Mouse (Mus musculus): ENCODE results near the gene Mier2. TPM values are rescaled to one million over a fixed set of nuclear protein-coding genes. Genes with fewer than 3 reads are reported as not detected.

Mier2 gene
- 52.4 and 57.1 TPM in 2 replicates for polyA plus RNA-seq (2015; fragmentation: Nextera tagmentation; extraction: Ambion mirVana)

DNA sequence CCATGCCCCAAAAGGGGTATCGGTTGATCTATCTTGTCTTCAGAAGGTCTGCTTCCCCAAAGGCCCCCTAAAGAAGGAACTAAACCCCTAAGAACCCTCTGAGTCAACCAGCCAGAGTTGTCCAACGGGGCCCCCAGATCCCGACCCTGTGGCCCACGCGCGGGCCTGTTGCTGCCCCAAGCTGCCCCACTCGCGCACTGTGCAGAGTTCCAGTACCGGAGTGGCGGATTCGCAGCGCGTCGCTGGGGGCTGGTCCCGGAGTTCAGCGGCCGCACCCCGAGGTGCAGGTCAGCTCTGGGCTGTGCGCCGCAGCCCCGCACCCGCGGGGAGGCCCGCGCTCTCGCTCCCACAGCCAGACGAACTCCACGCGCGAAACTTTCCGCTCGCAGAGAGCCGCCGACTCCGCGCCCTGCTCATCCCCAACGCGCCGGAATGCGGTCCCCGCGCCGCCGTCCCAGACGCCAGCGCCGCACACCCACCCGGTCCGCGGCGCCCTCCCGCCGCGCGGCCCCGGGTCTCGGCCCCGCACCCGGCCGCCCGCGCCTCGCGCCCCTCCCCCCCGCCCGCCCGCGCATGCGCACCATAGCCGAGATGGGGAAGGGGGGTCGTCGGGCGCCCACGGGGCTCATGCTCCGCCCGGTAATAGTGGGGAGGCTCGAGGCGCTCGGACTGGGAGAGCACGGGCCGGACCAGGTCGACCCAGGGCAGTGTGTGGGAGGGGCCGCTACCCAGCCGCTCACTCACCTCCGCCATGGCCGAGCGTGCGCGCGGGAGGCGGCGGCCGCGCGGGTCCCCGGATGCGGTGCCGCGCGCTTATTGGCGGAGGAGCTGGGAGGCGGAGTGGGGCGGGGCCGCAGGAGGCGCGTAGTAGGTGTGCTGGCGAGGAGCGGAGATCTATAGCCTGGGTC, at the start of gene Mier2:
Gene Mier2, minus strand, starts transcription at position 870 of the 908 bp plus-strand sequence.
- Histone ChIP-seq H3K9ac (peak within 1 kb of the TSS; percentile 90), H3K4me3 (peak within 1 kb of the TSS; percentile 89), H3K4me1 (replicated peaks) (peaks cover 31% of the 10 kb centered on the region), H3K36me3 (peaks cover 11% of the 10 kb centered on the region), H3K9me3 (no peaks in the 10 kb centered on the region), H3K27ac (peak within 1 kb of the TSS; percentile 71), H3K27me3 (no peaks in the 10 kb centered on the region), H3K4me2 (peak within 1 kb of the TSS; percentile 78)
- ATAC-seq (ENCODE audit: low FRiP score), result peak; percentile 89
- WGBS, result under 1% methylated on average over 103 of the region's 108 CpGs

DNA sequence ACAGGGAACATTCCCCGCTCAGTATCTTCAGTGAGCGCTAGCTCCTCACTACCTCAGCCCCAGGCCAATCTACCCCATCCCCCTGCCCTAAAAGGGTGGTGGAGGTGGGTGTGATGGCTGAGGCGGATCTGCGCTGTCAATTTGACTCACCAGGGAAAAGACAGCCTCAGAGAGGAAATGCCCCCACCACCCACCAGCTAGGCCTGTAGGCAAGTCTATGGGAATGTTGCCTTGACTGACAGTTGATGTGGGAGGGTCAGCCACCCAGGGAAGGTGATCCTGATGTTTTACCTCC, 42.9 kb upstream of the Mier2 start:
- H3K4me3 ChIP-seq, result no peak overlapping the region
- H3K4me2 ChIP-seq, result no peak overlapping the region
- no peak overlapping the region for H3K9ac ChIP-seq
- H3K4me1 ChIP-seq (replicated peaks), result 0 out of 2 replicates have a peak, but pooled peaks cover 4% of the 10 kb centered on the region
- H3K9me3 ChIP-seq, result no peaks in the 10 kb centered on the region
- ATAC-seq (ENCODE audit: low FRiP score), result no peak
- H3K36me3 ChIP-seq, result no peaks in the 10 kb centered on the region
- no peak overlapping the region for H3K27ac ChIP-seq
- peaks cover 22% of the 10 kb centered on the region for H3K27me3 ChIP-seq
- WGBS, result 79% methylated on average over 4 of the region's 4 CpGs

DNA sequence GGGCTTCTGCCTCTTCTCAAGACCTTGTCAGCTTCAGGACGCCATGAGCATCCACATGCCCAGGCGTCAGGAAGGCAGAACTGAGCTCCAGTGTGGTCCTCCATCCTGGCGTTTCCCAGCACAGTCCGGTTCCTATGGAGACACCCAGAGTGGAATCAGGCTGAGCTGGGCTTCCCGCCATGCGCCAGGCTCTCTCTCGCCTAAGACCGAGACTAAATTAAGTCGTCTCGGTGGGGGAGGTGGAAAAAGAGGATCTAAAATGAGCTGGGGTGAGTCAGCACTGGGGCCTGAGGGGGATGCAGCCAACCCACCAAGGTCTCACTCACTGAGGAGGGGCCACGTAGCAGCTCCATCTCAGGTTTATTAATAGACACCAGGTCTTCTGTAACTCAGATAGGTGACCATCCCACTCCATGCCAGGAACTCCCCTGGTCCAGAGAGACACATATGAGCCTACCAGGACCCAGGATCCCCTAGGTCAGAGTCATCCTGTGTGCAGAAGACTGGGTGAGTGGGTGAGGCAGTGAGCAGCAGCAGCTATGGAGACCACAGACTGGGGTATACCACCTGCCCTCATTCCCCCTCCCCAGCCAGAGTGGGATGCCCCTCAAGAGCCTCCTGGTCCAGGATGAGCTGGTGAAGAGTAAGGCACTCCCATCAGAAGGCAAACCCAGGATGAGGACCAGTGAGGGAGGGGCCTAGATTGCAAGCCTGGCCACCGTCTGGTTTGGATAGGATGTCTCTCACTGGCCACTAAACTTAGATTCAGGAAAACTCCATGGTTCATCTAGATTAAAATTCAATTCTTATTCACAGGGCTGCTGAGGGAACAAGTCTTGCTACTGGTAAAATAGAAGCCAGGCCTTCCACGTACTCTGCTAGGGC, 42.3 kb upstream of the Mier2 start:
- no peak for ATAC-seq (ENCODE audit: low FRiP score)
- H3K4me1 ChIP-seq (replicated peaks), result 0 out of 2 replicates have a peak, but pooled peaks cover 4% of the 10 kb centered on the region
- H3K9me3 ChIP-seq, result no peaks in the 10 kb centered on the region
- peaks cover 28% of the 10 kb centered on the region for H3K27me3 ChIP-seq
- H3K27ac ChIP-seq, result no peak overlapping the region
- no peak overlapping the region for H3K4me3 ChIP-seq
- H3K36me3 ChIP-seq, result no peaks in the 10 kb centered on the region
- H3K4me2 ChIP-seq, result no peak overlapping the region
- WGBS, result 33% methylated on average over 13 of the region's 13 CpGs
- peak overlapping the region; percentile 13; the same call in 1 of the 2 replicates for H3K9ac ChIP-seq

DNA sequence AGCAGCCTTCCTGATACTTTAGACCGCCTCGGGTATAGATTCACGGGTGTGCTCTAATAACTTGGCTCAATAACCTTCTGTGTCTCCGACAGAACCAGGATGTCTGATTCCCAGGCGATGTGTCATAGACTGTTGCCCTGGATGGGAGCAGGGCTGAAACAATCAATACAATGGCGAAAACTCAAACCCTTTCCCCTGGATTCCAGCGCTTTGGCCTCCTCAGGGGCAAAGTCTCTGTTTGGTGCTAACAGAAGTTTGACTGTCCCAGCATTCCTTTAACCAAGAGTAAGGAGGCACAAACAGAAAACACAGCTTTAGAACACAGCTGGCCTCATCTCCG, 40.6 kb upstream of the Mier2 start:
- no peaks in the 10 kb centered on the region for H3K36me3 ChIP-seq
- H3K27me3 ChIP-seq, result peaks cover 28% of the 10 kb centered on the region
- H3K9ac ChIP-seq, result no peak overlapping the region
- H3K4me1 ChIP-seq (replicated peaks), result 0 out of 2 replicates have a peak, but pooled peaks cover 4% of the 10 kb centered on the region
- H3K27ac ChIP-seq, result no peak overlapping the region
- no peak overlapping the region for H3K4me2 ChIP-seq
- no peaks in the 10 kb centered on the region for H3K9me3 ChIP-seq
- no peak; the same call in 1 of the 2 replicates for ATAC-seq (ENCODE audit: low FRiP score)
- WGBS, result 65% methylated on average over 8 of the region's 8 CpGs
- H3K4me3 ChIP-seq, result no peak overlapping the region

DNA sequence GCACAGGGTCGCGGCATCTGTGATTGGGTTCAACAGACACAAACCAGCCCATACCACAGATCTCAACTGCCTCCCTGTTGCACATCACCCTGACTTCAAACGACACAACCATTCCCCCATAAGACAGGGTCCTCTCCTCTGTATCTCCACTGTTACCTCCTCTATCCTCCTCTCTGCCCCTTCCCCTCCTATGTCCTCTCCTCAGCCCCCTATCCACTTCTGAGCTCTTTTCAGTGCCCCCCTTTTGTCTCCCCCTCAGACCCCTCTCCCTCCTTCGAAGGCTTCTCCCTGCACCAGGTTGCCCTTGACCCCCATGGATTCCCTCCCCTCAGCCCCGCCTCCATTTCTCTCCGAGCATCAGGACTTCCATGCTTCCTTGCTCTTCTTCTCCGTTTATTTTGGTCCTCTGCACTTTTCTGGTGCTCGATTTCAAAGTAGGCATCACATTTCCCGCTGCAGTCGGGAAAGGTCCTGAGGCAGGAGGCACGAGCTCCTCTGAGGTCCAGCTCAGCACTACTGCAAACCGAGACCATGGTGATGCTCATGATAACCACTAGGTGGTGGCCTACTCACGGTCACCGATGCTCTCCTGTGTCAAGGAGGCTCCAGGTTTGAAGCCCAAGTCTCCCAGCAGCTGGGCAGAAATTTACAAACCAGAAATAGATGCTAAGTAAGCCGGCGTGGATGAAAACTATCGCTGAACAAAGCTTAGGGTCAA, 40.0 kb upstream of the Mier2 start:
- no peak overlapping the region for H3K4me3 ChIP-seq
- H3K36me3 ChIP-seq, result no peaks in the 10 kb centered on the region
- no peak overlapping the region for H3K9ac ChIP-seq
- WGBS, result 17% methylated on average over 17 of the region's 17 CpGs
- peak; percentile 89 for ATAC-seq (ENCODE audit: low FRiP score)
- 0 out of 2 replicates have a peak, but pooled peaks cover 4% of the 10 kb centered on the region for H3K4me1 ChIP-seq (replicated peaks)
- 0 out of 2 replicates have a peak overlapping the region, but pooled peaks have one; percentile 25 for H3K4me2 ChIP-seq
- no peaks in the 10 kb centered on the region for H3K9me3 ChIP-seq
- H3K27ac ChIP-seq, result no peak overlapping the region
- H3K27me3 ChIP-seq, result peaks cover 28% of the 10 kb centered on the region

DNA sequence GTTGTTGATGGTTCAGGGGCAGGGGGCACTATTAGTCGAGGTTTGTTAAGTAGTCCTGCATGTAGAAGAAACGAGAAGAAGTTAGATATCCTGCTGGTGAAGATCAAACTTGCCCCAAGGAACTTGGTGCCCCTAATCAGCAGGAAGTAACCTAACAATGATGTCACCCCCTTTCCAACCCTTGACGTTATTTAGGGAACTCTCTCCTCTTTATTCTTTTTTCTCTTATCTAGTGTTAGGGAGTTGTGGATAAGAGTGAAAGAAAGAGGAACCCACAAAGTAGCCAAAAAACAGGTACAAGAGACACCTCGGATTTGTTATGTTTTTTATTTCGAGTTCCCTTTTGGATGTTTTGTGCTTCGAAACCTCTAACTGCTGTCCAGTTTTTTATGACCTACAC, 39.1 kb upstream of the Mier2 start:
- H3K4me3 ChIP-seq, result no peak overlapping the region
- H3K4me1 ChIP-seq (replicated peaks), result 0 out of 2 replicates have a peak, but pooled peaks cover 4% of the 10 kb centered on the region
- H3K27me3 ChIP-seq, result peaks cover 28% of the 10 kb centered on the region
- ATAC-seq (ENCODE audit: low FRiP score), result no peak
- H3K4me2 ChIP-seq, result no peak overlapping the region
- no peak overlapping the region for H3K27ac ChIP-seq
- H3K36me3 ChIP-seq, result no peaks in the 10 kb centered on the region
- 64% methylated on average over 6 of the region's 6 CpGs for WGBS
- H3K9ac ChIP-seq, result no peak overlapping the region
- H3K9me3 ChIP-seq, result no peaks in the 10 kb centered on the region

DNA sequence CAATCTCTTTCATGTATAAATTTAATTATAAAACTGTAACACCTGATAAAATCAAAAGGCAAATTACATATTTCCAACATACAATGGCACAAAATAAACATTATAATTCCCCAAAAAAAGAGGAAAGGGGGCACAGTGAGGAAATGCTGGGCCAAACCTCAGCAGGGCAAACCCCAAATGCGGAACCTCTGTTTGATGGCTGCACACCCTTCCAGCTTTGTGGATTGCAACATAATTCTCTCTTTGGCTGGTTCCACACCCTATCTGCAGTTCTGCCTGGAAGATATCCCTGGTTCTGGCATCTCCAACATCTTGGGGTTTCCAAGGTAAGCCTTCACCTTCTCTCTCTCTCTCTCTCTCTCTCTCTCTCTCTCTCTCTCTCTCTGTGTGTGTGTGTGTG, 35.7 kb upstream of the Mier2 start:
- Histone ChIP-seq H3K9me3 (no peaks in the 10 kb centered on the region), H3K4me1 (replicated peaks) (no peaks in the 10 kb centered on the region), H3K4me3 (no peak overlapping the region), H3K27me3 (peaks cover 20% of the 10 kb centered on the region), H3K27ac (no peak overlapping the region), H3K4me2 (no peak overlapping the region), H3K9ac (no peak overlapping the region), H3K36me3 (no peaks in the 10 kb centered on the region)
- no peak for ATAC-seq (ENCODE audit: low FRiP score)
- WGBS, result 93% methylated on average over 1 of the region's 1 CpGs

DNA sequence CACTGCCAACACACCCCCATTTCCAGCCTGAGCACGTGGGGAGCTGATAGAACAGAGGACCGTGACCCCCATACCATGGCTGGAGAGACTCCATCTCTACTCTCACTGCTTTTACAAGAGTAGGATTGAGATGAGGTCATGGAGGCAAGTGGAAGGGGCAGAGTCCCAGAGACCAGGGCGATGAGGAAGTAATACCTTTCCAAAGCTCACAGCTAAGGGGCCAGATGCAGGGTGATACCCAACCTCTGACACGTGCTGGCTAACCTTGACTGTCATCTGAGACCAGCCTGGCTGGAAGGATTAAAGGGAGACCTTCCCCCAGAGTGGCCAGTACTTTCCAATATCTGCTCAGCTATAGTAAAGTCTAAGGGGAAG, 32.7 kb upstream of the Mier2 start:
- H3K27me3 ChIP-seq, result 0 out of 2 replicates have a peak, but pooled peaks cover 5% of the 10 kb centered on the region
- H3K9ac ChIP-seq, result no peak overlapping the region
- WGBS, result 73% methylated on average over 4 of the region's 4 CpGs
- no peaks in the 10 kb centered on the region for H3K9me3 ChIP-seq
- ATAC-seq (ENCODE audit: low FRiP score), result no peak
- no peaks in the 10 kb centered on the region for H3K4me1 ChIP-seq (replicated peaks)
- no peak overlapping the region for H3K4me3 ChIP-seq
- no peak overlapping the region for H3K27ac ChIP-seq
- no peak overlapping the region for H3K4me2 ChIP-seq
- no peaks in the 10 kb centered on the region for H3K36me3 ChIP-seq

DNA sequence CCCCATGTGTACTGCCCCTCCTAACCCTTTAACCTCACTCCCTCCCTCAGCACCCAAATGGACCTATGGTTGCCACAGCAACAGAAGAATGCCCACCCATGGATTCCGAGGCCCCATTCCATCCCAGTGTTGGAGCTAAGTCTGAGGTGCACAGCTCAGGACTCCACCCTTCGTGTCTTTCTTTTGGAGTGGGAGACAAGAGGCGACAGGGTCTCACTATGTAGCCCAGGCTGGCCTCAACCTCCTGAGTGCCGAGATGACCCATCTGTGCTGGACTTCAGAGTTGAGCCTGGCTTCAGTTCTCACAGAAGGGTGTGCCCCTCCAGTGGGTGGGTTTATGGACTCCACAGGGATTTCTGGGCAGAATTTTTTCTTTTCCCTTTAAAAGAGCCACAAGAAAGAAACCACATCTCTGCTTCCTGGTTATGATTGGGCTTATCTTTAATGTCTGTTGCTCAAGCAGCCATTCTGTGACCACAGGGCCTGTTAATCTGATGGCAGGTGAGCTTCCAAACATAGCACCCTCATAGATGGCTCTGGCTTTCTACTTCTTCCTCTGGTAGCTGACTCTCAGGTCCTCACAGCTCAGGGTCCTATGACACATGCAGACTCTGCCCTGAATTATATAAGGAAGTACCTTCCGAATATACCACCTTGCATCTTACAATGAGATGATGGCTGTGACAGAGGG, 32.2 kb upstream of the Mier2 start, which contains the start of gene Theg:
Gene Theg, minus strand, starts transcription at position 271 of the 691 bp plus-strand sequence.
- Histone ChIP-seq H3K27ac (no peak within 1 kb of the TSS), H3K9ac (no peak within 1 kb of the TSS), H3K4me3 (no peak within 1 kb of the TSS), H3K4me1 (replicated peaks) (no peaks in the 10 kb centered on the region), H3K27me3 (no peaks in the 10 kb centered on the region), H3K36me3 (no peaks in the 10 kb centered on the region), H3K4me2 (no peak within 1 kb of the TSS), H3K9me3 (no peaks in the 10 kb centered on the region)
- 81% methylated on average over 5 of the region's 5 CpGs for WGBS
- ATAC-seq (ENCODE audit: low FRiP score), result no peak

DNA sequence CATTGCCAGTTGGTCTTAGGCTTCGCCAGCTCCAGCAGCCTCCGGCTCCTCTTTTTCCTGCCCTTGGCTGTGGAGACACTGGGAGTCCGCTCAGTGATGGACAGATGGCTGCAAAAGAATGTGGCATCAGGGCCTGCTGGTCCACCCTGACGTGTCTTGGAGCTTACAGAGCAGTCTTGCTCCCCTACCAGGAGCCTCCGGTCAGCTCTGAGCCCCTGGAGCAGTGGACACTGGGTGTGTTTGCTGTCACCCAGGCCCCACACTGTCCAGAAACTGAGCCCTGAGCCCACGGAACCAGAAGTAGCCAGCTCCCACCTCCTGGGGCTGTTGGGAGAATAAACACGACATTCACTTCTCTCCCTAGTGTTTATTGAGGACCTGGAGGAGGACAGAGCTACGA, 31.2 kb upstream of the Mier2 start:
- no peak overlapping the region for H3K9ac ChIP-seq
- no peak overlapping the region for H3K4me2 ChIP-seq
- ATAC-seq (ENCODE audit: low FRiP score), result no peak
- no peaks in the 10 kb centered on the region for H3K4me1 ChIP-seq (replicated peaks)
- no peaks in the 10 kb centered on the region for H3K36me3 ChIP-seq
- no peak overlapping the region for H3K27ac ChIP-seq
- 80% methylated on average over 8 of the region's 8 CpGs for WGBS
- H3K9me3 ChIP-seq, result no peaks in the 10 kb centered on the region
- no peak overlapping the region for H3K4me3 ChIP-seq
- H3K27me3 ChIP-seq, result no peaks in the 10 kb centered on the region

DNA sequence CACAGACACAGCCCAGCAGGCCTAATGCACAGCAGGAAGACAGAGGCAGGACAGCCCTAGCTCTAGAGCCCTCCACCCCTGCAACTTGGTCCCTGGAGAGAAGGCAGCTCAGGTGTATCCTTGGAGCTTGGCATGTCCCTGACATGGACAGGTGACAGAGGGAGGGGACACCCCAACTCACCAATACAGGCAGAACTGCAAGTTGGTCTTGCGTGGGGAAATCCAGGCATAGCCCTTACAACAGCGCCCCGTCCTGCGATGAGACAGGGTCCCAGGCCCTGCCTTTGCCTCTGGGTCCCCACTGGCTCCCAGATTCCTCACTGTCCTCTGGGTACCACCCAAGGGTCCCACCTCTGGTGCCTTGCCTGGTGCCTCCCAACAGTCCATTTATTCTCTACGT, 30.7 kb upstream of the Mier2 start:
- Histone ChIP-seq H3K27me3 (no peaks in the 10 kb centered on the region), H3K9ac (no peak overlapping the region), H3K36me3 (no peaks in the 10 kb centered on the region), H3K4me2 (no peak overlapping the region), H3K9me3 (no peaks in the 10 kb centered on the region), H3K4me3 (no peak overlapping the region), H3K27ac (no peak overlapping the region), H3K4me1 (replicated peaks) (no peaks in the 10 kb centered on the region)
- no peak for ATAC-seq (ENCODE audit: low FRiP score)
- WGBS, result 93% methylated on average over 5 of the region's 5 CpGs
